Comparison of ENCODE assay signal across 9 mouse cellular contexts in the genomic region with DNA sequence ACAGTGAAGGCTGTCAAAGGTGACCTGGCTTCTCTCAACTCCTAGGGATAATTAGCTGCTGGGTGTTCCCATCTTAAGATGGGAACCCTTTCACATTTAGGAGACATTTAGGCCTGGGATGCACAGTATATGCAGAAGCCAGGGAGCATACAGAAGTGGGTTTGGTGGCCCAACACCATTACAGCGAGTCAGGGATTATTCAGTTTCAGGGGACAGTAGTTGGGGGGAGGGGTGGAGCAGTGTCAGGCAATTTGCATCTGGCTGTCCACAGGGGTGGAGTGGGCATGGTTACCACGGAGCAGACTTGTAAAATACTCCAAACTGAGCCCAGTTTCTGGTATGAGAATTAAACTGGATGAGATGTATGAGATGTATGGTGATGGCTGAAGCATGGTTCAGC. TPM values are rescaled to one million over a fixed set of nuclear protein-coding genes. Genes with fewer than 3 reads are reported as not detected.
DNase-seq lines count a peak whose midpoint lies in the region; ATAC-seq lines count a peak whose summit lies in the region.
"Had no signal": no experiment of that assay in that cellular context is flagged by ENCODE, and none has a peak within 500 bp of the region (broad histone marks: within the 10 kb centered on the region; RNA-seq: fewer than 3 reads in every experiment).

No protein-coding gene starts in this region.

- 66% methylated on average over 2 of the region's 2 CpGs for WGBS in lung, embryonic 15.5 days
- 63% methylated on average over 2 of the region's 2 CpGs for WGBS in limb, embryonic 11.5 days
- WGBS in neural tube, embryonic 15.5 days = 70% methylated on average over 2 of the region's 2 CpGs

- no peak for ATAC-seq in lung, embryonic 15.5 days (ENCODE audit: borderline replicate concordance, extremely low read depth, low FRiP score, low TSS enrichment)
- ATAC-seq in limb, embryonic 11.5 days (ENCODE audit: insufficient number of reproducible peaks, low FRiP score, low TSS enrichment, low read depth) = no peak
- no peak for ATAC-seq in neural tube, embryonic 15.5 days (ENCODE audit: low FRiP score)

- H3K27ac ChIP-seq in lung, embryonic 15.5 days = no peak overlapping the region
- no peak overlapping the region for H3K27ac ChIP-seq in limb, embryonic 11.5 days (replicated peaks; ENCODE audit: low read depth, low read length)
- H3K27ac ChIP-seq in neural tube, embryonic 15.5 days (replicated peaks) = peak overlapping the region; percentile 86

- peak overlapping the region; percentile 86; the same call in 1 of the 2 replicates for H3K4me2 ChIP-seq in lung, embryonic 15.5 days
- H3K4me2 ChIP-seq in limb, embryonic 11.5 days (ENCODE audit: low read depth, severe bottlenecking) = peak overlapping the region; percentile 89; the same call in 1 of the 2 replicates
- peak overlapping the region; percentile 85 for H3K4me2 ChIP-seq in neural tube, embryonic 15.5 days

- DNase-seq in cerebellum, adult 11-12 months = peak; percentile 49
- DNase-seq in cerebellum, postnatal 25 days = no peak
- no peak for DNase-seq in lung, postnatal 14 days
- DNase-seq in limb, embryonic 11.5 days (ENCODE audit: low spot score) = no peak
- no peak for DNase-seq in adrenal gland, adult 2 months
- no peak for DNase-seq in adrenal gland, adult 18-20 months (ENCODE audit: low spot score in 2 of 2)
- DNase-seq: adrenal gland, postnatal 25 days had no signal

- H3K27me3 ChIP-seq in lung, embryonic 15.5 days = no peaks in the 10 kb centered on the region
- H3K27me3 ChIP-seq in limb, embryonic 11.5 days (ENCODE audit: control insufficient read depth, insufficient read depth, low read length) = no peaks in the 10 kb centered on the region
- no peaks in the 10 kb centered on the region for H3K27me3 ChIP-seq in neural tube, embryonic 15.5 days (replicated peaks)

- no peaks in the 10 kb centered on the region for H3K9me3 ChIP-seq in lung, embryonic 15.5 days
- H3K9me3 ChIP-seq in limb, embryonic 11.5 days (ENCODE audit: control insufficient read depth, low read length) = no peaks in the 10 kb centered on the region
- H3K9me3 ChIP-seq in neural tube, embryonic 15.5 days (replicated peaks) = no peaks in the 10 kb centered on the region

- H3K36me3 ChIP-seq in lung, embryonic 15.5 days = peaks cover 55% of the 10 kb centered on the region
- H3K36me3 ChIP-seq in limb, embryonic 11.5 days (ENCODE audit: control insufficient read depth, insufficient read depth, low read length) = peaks cover 11% of the 10 kb centered on the region; the same call in 1 of the 2 replicates
- H3K36me3 ChIP-seq in neural tube, embryonic 15.5 days = peaks cover 72% of the 10 kb centered on the region

- no peak overlapping the region for H3K9ac ChIP-seq in lung, embryonic 15.5 days
- H3K9ac ChIP-seq in limb, embryonic 11.5 days (ENCODE audit: low read length) = no peak overlapping the region
- no peak overlapping the region for H3K9ac ChIP-seq in neural tube, embryonic 15.5 days (replicated peaks)

- H3K4me3 ChIP-seq in lung, embryonic 15.5 days = 0 out of 2 replicates have a peak overlapping the region, but pooled peaks have one; percentile 67
- no peak overlapping the region for H3K4me3 ChIP-seq in limb, embryonic 11.5 days (ENCODE audit: low read depth, low read length)
- H3K4me3 ChIP-seq in neural tube, embryonic 15.5 days (replicated peaks) = peak overlapping the region; percentile 90; the same call in 1 of the 2 replicates

- peaks cover 17% of the 10 kb centered on the region for H3K4me1 ChIP-seq in lung, embryonic 15.5 days
- peaks cover 6% of the 10 kb centered on the region; the same call in 1 of the 2 replicates for H3K4me1 ChIP-seq in limb, embryonic 11.5 days (ENCODE audit: control insufficient read depth, insufficient read depth, low read length)
- peaks cover 36% of the 10 kb centered on the region for H3K4me1 ChIP-seq in neural tube, embryonic 15.5 days

RNA-seq across cellular contexts. Expression of a gene that starts 0.9 kb away (rescaled TPM):
- 32.8 and 34.8 TPM in 2 replicates for polyA plus RNA-seq in lung, embryonic 15.5 days (2015; fragmentation: Nextera tagmentation; extraction: Ambion mirVana)
- 17.4 and 25.9 TPM in 2 replicates for polyA plus RNA-seq in limb, embryonic 11.5 days (2014; fragmentation: Nextera tagmentation; extraction: Ambion mirVana)
- polyA plus RNA-seq in neural tube, embryonic 15.5 days (2015; fragmentation: Nextera tagmentation; extraction: Ambion mirVana) = 31.2 and 34.5 TPM in 2 replicates
- total RNA-seq in adrenal gland, adult 2 months (2021) = 100 to 1,000 TPM; 266 to 267 TPM
- polyA plus RNA-seq in adrenal gland, adult 2 months (2012; rRNA removed) = 741 and 784 TPM in 2 replicates
- 100 to 1,000 TPM; 275 to 312 TPM for total RNA-seq in adrenal gland, adult 18-20 months (2021)

RNA-seq across cellular contexts. Expression of a gene that starts 14.5 kb away (rescaled TPM):
- polyA plus RNA-seq in lung, embryonic 15.5 days (2015; fragmentation: Nextera tagmentation; extraction: Ambion mirVana) = 19.4 and 19.7 TPM in 2 replicates
- polyA plus RNA-seq in limb, embryonic 11.5 days (2014; fragmentation: Nextera tagmentation; extraction: Ambion mirVana) = 23.7 and 26.5 TPM in 2 replicates
- polyA plus RNA-seq in neural tube, embryonic 15.5 days (2015; fragmentation: Nextera tagmentation; extraction: Ambion mirVana) = 14.8 and 19.0 TPM in 2 replicates
- 10 to 100 TPM; 14.0 to 17.4 TPM for total RNA-seq in adrenal gland, adult 2 months (2021)
- polyA plus RNA-seq in adrenal gland, adult 2 months (2012; rRNA removed) = 7.6 and 10.7 TPM in 2 replicates
- 10 to 100 TPM; 17.9 to 21.4 TPM for total RNA-seq in adrenal gland, adult 18-20 months (2021)

Comparison
In these comparisons a context has a peak if more than half of its experiments do, and no peak if none do; other contexts are left out.
1. RNA of a gene that starts 0.9 kb away (polyA plus RNA-seq): 741 to 784 TPM in adrenal gland, adult 2 months; 31.2 to 34.5 TPM in neural tube, embryonic 15.5 days, 32.8 to 34.8 TPM in lung, embryonic 15.5 days and 17.4 to 25.9 TPM in limb, embryonic 11.5 days; every median in the first group is over 10 times any median in the second.
2. Peak in every context shown above with its lines, with median percentiles within 50 percentile points of each other: H3K4me2 ChIP-seq.